Mouse (Mus musculus) cortical plate, adult 2 months (tissue): ENCODE measurements at regions not wholly inside any gene's neighbourhood (a gene's known extent, or its start where the extent isn't known, plus 50 kb on each side); places are given as distances from the start of the nearest gene placed in this dataset.

Experiments
- CTCF ChIP-seq: fragments of 200-500 bp; IDR thresholded peaks from 2 replicates; pipeline ENCODE4 v1.5.1; 2011; ENCODE audit warnings: mild to moderate bottlenecking, control low read depth, low read length; ENCODE audit not compliant: insufficient read depth; ENCODE audit errors: extremely low read depth
- POLR2A ChIP-seq: fragments of 200-500 bp; IDR thresholded peaks from 2 replicates; pipeline ENCODE4 v1.6.1; 2011; ENCODE audit warnings: mild to moderate bottlenecking, low read length, control low read depth; ENCODE audit not compliant: insufficient read depth; ENCODE audit errors: extremely low read depth

- TF ChIP-seq CTCF (no peak), POLR2A (no peak)
Observed at GRCm38 (mm10) chr3:7079073-7079472, 458.8 kb upstream of the 1700008P02Rik start.
